Mouse (Mus musculus) spleen, embryonic (tissue): Measurements from ENCODE around the gene Galr3.

ENCODE experiments used
- CTCF ChIA-PET: fragments of 350-600 bp; sonication (Branson Sonifier 250); formaldehyde crosslinking; loops from one replicate; lab custom pipeline; 2022; lab: Charles Lee

The Galr3 gene

DNA sequence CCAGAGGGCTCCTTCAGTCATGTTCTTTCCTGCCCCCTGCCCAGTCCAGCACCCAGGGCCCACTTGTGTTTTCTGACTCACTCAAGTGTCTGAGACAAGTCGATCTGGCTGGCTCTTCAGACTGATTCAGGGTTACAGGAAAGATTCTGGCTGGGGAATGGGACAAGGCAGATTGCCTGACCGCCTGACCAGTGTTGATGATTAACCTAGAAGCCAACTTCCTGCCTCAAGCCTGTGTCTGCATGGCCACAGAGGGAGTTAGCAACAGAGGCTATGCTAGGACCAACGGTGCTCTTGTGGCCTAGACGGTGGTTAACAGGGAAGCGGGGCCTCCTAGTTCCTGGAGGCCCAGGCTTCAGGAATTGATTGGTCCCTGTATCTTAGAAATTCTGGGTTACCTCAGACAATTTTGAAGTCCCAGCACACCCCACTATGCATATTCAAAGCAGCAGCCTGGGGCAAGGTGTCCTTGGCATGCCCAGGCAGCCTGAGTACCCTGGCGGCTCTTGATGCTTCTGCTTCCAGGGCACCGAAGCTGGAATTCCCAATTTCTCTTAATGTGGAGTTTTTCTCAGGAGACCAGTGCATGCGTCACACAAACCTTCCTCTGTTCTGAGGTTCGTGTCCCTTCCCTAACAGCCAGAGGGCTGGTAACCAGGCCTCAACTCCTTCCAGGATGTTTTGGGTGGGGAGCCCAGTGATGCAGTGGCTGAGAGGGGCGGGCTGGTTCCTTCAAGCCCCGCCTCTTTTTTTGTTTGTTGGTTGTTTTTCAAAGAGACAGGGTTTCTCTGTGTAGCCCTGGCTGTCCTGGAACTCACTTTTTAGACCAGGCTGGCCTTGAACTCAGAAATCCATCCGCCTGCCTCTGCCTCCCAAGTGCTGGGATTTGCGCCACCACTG, 10.0 kb downstream of the Galr3 start:
- CTCF ChIA-PET = no interaction called here

DNA sequence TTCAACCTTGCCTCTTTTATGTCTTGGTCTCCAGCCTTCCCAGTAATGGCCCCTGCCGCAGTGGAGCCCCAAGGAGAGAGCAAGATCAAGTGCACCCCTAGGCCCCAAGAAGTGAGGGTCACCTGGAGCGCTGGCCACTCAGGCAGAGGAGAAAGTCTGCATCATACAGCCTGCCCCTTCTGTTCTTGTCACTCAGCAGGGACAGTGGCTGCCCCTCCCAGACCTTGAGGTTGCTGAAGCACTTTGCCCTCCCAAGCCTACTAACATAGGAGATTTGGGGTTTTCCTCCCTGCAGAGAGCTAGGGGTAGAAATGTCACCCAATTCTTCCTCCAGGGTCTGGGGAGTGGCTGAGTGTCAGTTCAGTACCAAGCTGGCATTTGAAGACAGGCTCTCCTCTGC, 10.7 kb downstream of the Galr3 start:
- CTCF ChIA-PET = no interaction called here

DNA sequence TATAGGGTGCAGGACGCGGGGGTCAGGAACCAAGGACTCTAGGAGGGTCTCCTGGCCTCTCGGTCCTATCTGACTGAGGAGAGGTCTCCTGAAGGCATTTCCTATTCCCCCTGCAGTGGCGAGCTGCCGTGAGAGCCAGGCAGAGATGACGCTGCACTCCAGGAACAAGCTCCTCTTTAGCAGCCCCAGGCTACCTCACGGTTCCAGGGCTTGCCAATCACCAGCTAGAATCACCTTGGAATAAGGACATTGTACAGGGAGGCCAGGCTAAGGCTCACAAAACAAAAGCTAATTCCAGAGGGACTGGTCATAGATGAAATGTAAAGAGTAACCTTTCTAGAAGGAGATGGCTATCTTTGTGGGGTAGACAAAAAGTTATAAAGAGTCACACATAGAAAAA, 14.9 kb downstream of the Galr3 start:
- CTCF ChIA-PET = interaction anchor here (1.0 kb wide), 1 partner anchor 11 kb away, joined by 3 read pairs; no protein-coding TSS in a partner anchor

DNA sequence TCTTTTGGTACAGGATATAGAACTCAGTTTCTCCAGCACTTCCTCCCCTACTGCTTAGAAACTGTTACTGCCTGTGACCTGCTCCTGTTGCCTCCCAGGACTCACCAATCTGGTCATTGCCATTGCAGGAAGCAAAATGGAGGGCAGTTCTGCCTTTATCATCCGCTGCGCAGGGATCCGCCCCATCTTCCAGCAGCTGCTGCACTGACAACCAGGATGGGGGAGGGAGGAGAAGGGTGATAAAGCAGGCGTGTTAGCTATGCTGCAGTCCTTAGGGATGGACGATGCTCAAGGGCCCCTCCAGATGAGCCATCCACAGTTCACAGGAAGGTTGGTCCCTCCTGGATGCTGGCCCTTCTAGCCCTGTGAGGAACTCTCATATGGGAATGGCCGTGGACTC, 16.2 kb downstream of the Galr3 start:
- CTCF ChIA-PET = no interaction called here

DNA sequence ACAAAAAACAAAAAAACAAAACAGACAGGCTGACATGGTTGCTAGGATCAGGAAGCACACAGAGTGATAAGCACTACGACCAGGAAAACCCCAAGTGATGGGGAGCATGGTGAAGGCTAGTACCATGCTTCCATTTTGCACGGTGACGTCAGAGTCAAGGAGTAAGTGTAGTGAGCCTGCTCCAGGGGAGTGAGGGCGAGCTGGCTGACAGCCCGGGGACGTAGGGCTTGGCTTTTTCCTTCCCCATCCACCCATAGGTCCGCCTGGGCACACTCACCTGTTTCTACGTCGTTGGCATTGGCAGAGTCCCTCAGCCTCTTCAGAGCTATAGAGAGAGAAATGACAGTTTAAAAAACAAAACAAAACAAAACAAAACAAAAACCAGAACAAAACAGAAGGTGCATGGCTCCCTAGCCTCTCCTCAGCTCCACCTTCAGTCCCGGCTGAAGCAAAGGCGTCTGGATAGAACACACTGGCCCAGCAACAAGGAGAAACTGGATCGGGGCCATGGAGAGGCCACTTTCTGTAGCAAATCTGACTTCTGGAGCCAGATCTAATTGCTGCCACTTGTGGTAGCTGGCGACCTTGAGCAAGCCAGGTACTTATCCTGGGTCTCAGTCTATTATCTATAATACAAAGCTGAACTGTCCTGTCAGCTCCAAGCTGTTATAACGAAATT, 19.3 kb downstream of the Galr3 start:
- CTCF ChIA-PET = no interaction called here

DNA sequence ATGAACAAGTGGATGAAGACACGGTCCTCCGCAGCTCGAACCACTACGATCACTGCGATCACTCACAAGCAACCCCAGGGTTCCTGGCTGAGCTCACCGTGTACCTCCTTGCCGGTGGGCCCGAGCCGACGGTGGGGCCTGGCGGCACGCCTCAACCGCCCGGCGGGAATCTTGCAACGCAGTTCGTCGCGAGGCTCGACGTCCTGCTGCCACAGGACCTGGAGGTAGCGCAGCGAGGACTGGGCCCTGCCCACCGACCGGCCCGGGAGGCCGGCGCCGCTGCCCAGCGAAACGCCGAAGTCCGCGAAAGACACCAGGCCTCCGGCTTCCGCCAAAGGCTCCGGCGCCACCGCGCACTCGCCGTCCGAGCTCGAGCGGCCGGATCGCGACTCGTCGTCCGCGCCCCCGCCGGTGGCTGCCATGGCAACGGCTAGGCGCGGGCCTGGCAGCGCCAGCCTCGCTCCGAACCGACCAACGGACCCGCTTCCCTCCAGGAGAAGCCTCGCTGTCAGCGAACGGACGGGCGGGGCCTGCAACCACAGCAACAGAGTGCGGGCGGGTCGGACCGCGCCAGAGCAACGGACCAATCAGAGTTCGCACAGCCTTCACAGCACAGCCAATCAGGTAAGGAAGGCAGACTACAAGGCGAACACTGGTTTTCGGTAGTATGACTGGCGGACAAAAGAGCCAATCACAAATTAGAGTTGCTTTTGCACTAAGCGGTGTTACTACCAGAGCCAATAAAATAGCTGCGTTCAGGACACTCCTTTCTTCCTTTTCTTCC, 20.9 kb downstream of the Galr3 start, which contains the start of gene Ankrd54:
TSS of gene Ankrd54 (minus strand) at position 518 of the 784 bp plus-strand sequence.
- CTCF ChIA-PET = interaction anchor here (0.7 kb wide), 1 partner anchor 59 kb away, joined by 9 read pairs; no protein-coding TSS in a partner anchor

DNA sequence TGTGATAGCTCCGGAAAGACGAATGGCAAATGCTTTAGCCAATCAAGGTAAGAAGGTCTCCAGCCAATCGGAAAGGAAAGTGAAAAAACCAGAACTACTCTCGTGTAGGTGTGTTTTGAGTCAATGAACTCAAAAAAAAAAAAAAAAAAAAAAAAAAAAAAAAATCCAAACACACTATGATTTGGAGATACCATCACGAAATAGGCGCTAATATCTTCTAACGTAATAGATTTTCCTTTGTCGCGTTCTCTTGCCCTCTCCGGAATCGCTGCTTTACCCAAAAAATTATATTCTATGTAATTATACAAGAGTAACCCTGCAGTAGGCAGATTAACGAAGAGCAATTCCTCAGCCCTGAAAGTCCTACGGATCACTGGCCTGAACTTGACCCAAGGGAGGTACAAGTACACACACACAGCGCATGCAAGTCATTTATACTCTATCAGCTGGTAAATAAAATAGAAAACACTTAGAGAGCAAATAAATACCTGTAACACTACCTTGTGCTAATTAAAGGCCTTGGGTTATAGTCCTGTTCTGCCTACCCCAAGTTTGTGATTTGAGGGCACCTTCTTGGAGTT, 21.6 kb downstream of the Galr3 start:
- CTCF ChIA-PET = interaction anchor here (0.7 kb wide), 2 partner anchors 59 to 839 kb away, joined by 3 to 9 read pairs; no protein-coding TSS in a partner anchor

DNA sequence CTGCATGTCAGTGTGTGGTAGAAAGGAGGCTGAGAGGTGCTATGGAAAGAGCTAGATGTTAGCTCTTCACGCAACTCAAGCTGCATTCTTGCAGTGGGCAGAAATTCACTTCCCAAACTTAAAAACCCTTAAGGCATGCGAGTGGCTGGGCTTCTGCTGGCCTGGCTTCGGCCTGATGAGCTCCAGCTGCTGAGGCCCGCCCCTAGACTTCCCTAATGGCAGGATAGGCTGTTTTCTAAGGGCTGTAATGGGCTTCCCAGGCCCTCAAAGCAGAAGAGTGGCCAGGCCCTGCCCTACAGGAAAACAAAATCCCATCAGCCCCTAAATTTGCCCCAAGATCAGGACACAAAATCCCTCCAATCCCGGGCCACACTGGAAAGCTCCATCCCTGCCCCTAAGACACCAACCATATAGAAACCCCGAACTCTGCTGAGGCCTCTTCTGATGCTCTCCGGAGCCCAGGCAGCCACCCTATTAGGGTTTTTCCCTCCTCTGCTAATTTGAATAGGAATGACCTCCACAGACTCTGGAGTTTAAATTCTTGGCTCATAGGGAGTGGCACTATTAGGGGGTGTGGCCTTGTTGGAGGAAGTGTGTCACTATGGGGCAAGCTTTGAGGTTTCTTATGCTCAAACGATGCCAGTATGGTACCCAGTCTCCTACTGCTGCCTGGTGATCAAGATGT, 23.5 kb downstream of the Galr3 start:
- CTCF ChIA-PET = interaction anchor here (0.5 kb wide), 1 partner anchor 215 kb away, joined by 4 read pairs; no protein-coding TSS in a partner anchor

DNA sequence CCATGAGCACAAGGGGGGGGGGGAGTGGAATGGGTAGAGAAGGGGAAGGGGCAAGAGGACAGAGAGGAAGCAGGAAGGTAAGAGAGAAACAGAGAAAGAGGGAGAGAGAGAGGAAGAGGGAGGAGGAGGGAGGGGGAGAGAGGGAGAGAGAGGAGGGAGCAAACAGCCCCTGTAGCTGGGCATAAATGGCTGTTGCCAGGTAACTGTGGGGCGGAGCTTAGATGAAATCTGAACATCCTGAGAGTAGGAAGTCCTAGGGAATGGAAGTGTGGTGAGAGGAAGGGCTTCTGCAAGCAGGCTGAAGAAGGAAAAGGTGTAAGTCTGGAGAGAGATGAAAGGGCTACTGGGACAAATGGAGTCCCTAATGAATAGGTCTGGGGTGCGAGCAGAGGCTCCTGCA, 24.6 kb downstream of the Galr3 start:
- CTCF ChIA-PET = no interaction called here

DNA sequence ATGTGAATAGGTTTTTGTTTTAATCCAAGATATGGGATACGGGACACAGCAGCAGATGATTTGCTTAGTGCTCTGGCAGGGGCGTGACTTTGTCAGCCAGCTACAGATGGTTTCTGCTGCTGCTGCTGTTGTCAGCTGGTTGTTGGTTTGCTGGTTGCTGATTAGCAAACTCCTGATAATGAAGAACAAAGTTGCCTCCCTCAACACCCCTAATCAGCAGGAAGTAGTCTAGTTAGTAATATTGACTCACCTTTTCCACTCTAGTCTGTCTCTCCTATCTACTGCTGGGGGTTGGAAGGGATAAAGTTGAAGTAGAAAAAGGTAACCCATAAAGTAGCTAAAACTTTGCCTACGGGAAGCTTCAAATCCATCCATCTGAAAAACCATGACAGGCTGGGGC, 25.9 kb downstream of the Galr3 start:
- CTCF ChIA-PET = interaction anchor here (0.7 kb wide), 1 partner anchor 11 kb away, joined by 3 read pairs; no protein-coding TSS in a partner anchor

DNA sequence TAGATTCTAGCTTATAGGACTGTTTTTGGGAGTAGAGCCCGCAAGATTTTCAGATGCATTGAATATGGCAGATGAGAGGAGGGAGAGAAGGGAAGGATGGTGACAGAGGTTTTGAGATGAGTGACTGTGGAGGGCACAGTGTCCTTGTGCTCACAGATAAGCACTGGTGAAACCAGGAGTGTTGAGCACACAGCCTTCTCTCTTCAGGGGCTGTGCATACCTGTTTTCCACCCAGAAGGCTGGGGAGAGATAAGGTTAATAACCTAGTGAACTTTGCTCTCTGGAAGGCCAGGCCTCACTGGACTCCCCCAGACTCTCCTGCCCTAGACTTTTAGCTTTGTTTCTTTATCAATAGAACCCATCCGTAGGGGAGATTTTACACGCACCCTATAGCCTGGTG, 26.7 kb downstream of the Galr3 start:
- CTCF ChIA-PET = interaction anchor here (0.7 to 0.8 kb wide), 2 partner anchors 12 to 31 kb away, joined by 3 read pairs; no protein-coding TSS in a partner anchor

DNA sequence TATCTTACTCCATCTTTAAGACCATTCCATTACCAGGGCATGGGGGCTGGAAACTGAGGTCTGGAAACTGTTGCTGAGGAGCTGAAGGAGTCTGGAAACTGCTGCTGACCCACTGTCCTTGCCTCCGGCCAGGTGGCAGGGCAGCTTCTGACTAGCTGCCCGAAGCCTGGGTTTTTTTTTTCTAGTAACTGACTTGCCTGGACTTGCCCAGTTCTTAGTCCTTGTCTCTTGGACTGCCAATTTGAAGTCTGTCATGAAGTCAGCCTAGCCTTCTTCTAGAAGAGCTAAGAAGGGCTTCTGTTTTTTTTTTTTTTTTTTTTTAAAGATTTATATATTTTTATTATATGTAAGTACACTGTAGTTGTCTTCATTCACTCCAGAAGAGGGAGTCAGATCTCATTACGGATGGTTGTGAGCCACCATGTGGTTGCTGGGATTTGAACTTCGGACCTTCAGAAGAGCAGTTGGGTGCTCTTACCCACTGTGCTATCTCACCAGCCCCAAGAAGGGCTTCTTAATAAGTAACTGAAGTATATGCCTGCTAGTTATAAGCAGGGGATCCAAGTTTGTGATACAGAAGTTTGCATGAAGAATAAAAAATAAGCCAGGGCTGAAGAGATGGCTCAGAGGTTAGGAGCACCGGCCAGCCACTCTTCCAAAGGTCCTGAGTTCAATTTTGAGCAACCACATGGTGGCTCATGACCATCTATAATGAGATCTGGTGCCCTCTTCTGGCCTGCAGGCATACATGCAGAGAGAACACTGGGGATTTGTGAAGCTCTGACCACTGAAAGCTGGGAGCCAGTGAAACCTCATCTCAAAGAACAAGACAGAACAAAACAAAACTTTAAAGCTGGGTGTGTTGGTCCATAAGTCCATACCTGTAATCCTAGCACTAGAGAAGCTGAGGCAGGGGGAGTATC, 29.7 kb downstream of the Galr3 start:
- CTCF ChIA-PET = interaction anchor here (0.6 to 1.3 kb wide), 4 partner anchors 45 to 211 kb away, joined by 3 to 9 read pairs (median 5); partner anchors contain the start of gene Pdxp

DNA sequence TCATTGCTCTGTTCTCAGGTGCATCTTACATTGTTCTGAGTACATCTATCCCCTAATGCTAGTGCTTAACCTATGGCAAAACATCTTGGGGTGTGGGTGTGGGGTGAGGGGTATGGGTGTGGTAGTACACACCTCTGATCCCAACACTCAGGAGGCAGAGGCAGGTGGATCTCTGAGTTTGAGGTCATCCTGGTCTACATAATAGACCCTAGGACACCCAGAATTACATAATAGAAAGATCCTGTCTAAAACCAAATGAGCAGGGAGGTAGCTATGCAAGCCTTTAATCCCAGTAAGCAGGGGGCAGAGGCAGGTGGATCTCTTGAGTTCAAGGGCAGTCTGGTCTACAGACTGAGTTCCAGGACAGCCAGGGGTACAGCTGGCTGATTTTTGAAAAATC, 32.1 kb downstream of the Galr3 start:
- CTCF ChIA-PET = no interaction called here

DNA sequence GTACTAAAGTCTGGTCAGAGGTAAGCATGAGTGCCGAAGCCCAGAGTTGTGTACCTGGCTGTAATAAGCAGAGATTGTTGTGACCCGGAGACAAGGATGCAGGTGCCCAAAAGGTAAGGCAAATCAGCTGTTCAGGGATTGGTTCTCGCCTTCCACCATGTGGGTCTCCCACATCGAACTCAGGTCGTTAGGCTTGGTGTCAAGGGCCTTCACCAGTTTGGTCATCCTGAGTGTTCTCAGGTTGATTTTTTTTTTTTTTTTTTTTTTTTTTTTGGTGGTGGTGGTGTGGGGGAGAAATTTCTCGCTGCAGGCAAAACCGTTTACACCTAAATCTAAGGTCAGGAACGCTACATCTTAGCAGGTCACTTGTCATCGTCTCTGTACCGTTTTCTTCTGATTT, 32.8 kb downstream of the Galr3 start:
- CTCF ChIA-PET = no interaction called here

DNA sequence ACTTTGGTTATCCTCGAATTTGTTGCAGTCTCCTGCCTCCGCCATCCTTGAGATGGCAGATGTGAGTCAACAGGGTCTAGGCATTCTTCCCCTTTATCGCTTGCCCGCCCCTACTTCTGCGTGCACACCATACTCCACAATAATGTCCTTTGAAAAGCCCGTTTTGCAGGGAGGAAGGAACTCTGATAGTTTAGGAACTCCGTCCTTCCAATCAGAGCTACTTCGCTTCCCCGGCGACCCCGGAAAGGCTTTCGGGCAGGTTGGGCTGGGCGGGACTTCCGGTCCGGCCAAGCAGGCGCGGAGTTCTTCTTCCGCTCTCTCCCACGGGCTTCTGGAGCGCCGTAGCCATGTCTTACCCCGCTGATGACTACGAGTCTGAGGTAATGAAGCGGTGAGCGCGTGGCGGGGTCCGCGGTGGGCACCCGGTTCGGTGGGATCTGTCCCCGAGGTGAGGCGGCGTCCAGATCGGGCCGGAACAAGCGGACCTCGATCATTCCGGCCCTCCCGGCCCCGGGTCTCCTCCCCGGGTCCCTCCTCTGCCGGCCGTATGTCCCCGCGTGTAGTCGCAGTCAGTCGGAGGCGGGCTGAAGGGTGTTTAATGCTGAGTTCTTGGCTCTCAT, 33.3 kb downstream of the Galr3 start, which contains the start of gene Eif3l:
TSS of gene Eif3l (plus strand) at position 267 of the 620 bp plus-strand sequence.
- CTCF ChIA-PET = no interaction called here

DNA sequence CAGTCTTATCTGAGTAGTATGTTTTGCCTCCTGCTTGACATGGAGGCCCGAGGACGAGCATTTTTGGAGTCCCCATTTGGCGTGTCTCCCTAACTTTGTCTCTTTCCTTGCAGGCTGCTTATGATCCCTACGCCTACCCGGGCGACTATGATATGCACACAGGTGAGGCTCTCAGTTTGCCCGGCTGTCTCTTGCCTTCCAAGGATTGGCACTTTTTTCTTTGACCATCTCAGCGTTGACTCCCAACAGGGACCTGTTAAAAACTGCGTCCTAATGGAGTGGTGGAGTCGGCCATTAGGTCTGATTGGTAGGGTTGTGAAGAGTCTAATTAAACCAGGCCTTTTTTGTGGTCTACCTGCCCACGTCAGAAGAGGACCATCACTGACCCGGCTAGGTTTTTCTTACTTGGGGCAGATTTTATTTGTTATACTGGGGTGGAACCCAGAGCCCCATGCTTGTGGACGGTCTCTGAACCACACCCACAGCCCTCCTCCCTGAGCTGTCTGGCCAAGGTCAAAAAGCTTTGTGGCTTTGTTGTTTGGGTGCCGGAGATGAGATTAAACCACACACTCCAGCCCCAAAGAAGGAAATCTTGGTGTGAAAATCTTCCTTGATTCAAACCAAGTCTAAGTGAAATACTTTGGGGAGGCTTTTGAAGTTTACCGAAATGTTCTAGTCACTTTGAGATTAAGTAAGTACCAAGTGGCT, 34.1 kb downstream of the Galr3 start:
- CTCF ChIA-PET = interaction anchor here (0.6 kb wide), 1 partner anchor 70 kb away, joined by 4 read pairs; no protein-coding TSS in a partner anchor

DNA sequence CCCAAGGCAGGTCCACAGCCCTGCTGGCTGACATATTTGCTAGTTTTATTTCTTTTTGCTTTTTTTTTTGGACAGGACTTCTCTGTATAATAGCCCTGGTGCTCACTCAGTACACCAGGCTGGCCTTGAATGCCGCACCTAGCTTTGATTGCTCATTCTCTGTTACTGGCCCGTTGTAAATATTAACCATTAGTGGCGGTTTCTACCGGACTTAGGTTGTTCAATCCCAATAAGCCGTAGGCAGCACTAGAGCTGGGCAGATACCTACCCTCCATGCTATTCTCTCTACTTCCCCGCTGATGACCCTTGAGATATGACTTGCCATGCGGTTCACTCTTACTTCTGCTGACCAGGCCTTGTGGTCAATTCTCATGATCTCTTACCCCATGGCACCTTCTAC, 37.9 kb downstream of the Galr3 start:
- CTCF ChIA-PET = no interaction called here

DNA sequence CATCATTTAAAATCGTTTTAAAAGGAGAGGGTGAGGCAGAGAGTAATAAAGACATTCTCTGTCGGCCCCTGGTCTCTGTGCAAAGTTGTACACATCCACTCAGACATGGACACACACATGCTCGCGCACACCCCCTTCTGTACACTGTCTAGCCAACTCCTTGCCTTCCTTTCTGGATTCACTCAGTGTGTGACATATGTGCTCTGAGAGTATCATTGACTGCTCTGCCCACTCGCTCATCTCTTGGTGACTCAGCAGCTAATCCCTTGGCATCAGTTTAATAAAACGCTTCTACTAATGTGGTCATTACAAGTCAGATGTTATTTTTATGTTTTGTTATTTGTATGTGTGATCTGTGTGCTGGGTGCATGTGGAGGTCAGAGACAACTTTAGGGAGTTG, 50.6 kb downstream of the Galr3 start:
- CTCF ChIA-PET = no interaction called here
